Mouse (Mus musculus): ENCODE results near the gene Slc25a20.
A peak's percentile ranks its signal among the peaks of the same experiment; 100 is the strongest.

DNA sequence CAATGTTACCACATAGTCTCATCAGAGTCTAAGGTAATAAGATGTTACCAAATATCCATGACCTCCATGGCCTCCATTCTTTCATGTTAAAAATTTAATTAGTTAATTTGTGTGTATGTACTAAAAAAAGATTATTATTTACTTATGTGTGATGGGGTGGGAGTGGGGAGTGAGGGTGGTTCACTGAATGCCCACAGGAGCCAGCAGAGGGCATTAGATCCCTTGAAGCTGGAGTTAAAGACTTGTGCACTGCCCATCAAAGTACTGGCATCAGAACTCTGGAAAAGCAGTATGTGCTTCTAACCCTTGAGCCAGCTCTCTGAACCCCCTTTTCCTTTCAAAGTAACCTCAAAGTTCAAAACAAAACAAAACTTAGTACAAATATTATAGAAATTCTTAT, 67.2 kb downstream of the Slc25a20 start:
- TF ChIP-seq EP300 (IDR thresholded peaks at IDR 0.05; ENCODE audit: insufficient read depth, low read depth, low read length), result no peak
- TF ChIP-seq CTCF (IDR thresholded peaks at IDR 0.05), result peak; percentile 47
